Mouse (Mus musculus): Measurements from ENCODE around the gene Ddi2.

GRCm38 (mm10) chr4:141763476-141763875 lies 40.3 kb upstream of the Ddi2 start:
- TF ChIP-seq CTCF (conservative IDR thresholded peaks at IDR 0.05; ENCODE audit: low read length) = no peak
- TF ChIP-seq POU5F1 (IDR thresholded peaks at IDR 0.05; ENCODE audit: borderline replicate concordance, low read length) = no peak
- TF ChIP-seq NANOG (IDR thresholded peaks at IDR 0.05; ENCODE audit: borderline replicate concordance, low read length) = no peak

All from E14TG2a.4 (cell line).